Mouse (Mus musculus) subcutaneous adipose tissue, adult 2 months (tissue): ENCODE data around the gene Chst10. TPM values are rescaled to one million over a fixed set of nuclear protein-coding genes. Genes with fewer than 3 reads are reported as not detected.

Experiments used
- polyA plus RNA-seq: library from polyadenylated mRNA; depleted of rRNA; stranded (reverse); fragments of >200 nt; gene quantifications from 2 replicates; pipeline ENCODE4 v1.2.3, GENCODE M21; 2012; ENCODE audit warnings: low replicate concordance; rRNA removed

The Chst10 gene
- 0.44 and 3.3 TPM in 2 replicates for polyA plus RNA-seq

GRCm38 (mm10) chr1:38897431-38898248, at the start of gene Chst10:
TSS of gene Chst10 (minus strand) at chr1:38898161.

GRCm38 (mm10) chr1:38938849-38939248, 40.9 kb upstream of the Chst10 start, which contains the start of gene Nms:
TSS of gene Nms (plus strand) at chr1:38939149.

GRCm38 (mm10) chr1:38836477-38836872, 61.5 kb downstream of the Chst10 start, which contains the start of gene Lonrf2:
TSS of gene Lonrf2 (minus strand) at chr1:38836711.

Other genes starting within 250 kb of the Chst10 start
- gene Aff3, start 233.2 kb downstream of the Chst10 start, polyA plus RNA-seq, result 3.0 and 10.5 TPM in 2 replicates
- gene Lonrf2, start 61.5 kb downstream of the Chst10 start, polyA plus RNA-seq, result 0.73 and 4.6 TPM in 2 replicates
- gene Nms, start 41.0 kb upstream of the Chst10 start, polyA plus RNA-seq, result not detected in 2 replicates
- gene Pdcl3, start 87.4 kb upstream of the Chst10 start, polyA plus RNA-seq, result 30.9 and 46.4 TPM in 2 replicates